Mouse (Mus musculus): ENCODE measurements around the gene Tmem132c.

- no peak for TF ChIP-seq POLR2A (IDR thresholded peaks at IDR 0.05; ENCODE audit: insufficient read depth, low read depth, low read length)
- no peak for TF ChIP-seq CTCF (IDR thresholded peaks at IDR 0.05; ENCODE audit: insufficient read depth, low read depth, low read length)
Measured at GRCm38 (mm10) chr5:127453580-127453979, 212.0 kb downstream of the Tmem132c start.

Measured in olfactory bulb, adult 2 months (tissue).